Mouse (Mus musculus): Measurements from ENCODE around the gene Epm2a. TPM values are rescaled to one million over a fixed set of nuclear protein-coding genes. Genes with fewer than 3 reads are reported as not detected.
"Not testable (repeated sequence)": the region's sequence is repeated elsewhere in the genome, so short reads cannot be mapped to it uniquely, and the experiment has no call there.

The Epm2a gene
- 10 to 100 TPM; 19.9 to 21.8 TPM for total RNA-seq (2021)
- long read RNA-seq, experiment 1, partial matches to known transcripts: 0 of 1 reads
- long read RNA-seq, experiment 1, other reads (novel, unspliced or antisense): 1 of 1 reads
- long read RNA-seq, experiment 2, partial matches to known transcripts: 0 of 3 reads
- long read RNA-seq, experiment 2, other reads (novel, unspliced or antisense): 3 of 3 reads

- peak; percentile 88 for DNase-seq
- intact Hi-C loops (cut with DNase I): loop anchor here (2.0 to 10.0 kb wide), 2 partner anchors 63 to 149 kb away; partner anchors contain the start of gene Fbxo30
These were observed at the start of gene Epm2a for GRCm38 (mm10) chr10:11343205-11344141. Gene Epm2a (plus strand): TSS chr10:11343404.

DNA sequence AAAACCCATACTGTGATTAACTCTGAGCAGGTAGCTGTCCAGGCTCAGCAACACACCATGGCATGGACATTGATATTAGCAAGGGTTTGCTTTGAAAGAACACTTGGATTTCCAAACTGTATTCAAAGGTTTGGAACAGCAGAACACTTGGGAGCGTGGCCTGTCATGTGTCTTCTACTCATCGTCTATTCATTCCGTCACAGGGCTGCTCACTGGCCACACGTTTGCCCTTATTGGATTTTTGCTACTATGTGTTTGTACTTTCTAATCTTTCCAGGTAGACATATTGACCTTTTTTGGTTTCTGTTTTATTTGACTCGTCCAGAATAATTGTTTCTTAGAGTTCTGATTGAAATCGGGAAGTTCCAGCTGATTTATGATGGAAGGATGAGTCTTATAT is 44.8 kb upstream of the Epm2a start:
- DNase-seq: no peak
- intact Hi-C loops (cut with DNase I): no loop called here

DNA sequence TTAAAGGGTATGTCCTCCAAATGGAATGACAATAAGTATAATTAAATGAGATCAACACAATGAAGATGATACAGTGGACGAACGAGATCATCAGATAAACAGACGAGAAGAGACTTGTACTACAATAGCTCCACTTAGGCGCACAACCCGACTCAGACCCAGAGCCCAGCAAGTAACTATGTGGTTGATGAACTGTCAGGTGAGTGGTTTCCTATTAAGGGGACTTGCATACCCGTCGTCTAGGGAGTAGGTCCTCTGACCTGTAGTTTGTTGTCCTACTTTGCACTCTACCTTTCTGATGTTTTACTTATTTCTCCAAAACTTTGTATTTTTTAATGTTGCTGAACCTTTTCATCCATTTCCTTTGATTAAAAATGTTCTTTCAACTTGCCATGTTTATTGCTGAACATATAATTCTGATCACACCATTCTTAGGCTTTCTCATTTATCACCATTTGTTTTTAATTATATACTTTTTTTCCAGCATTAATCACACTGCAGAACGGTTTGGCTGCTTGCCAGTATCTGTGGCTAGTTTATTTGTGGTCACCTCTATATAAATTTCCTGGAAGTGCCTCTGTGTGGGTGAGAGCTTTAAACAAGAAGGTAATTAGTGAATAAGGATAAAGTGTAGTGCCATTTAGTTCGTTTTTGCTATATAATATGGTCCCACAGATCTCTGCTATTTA is 37.7 kb upstream of the Epm2a start:
- intact Hi-C loops (cut with DNase I): no loop called here
- peak in 1 of 2 experiments; percentile 13 for DNase-seq

GRCm38 (mm10) chr10:11306054-11306367 is 37.2 kb upstream of the Epm2a start:
- peak; percentile 11 to 29 for DNase-seq
- intact Hi-C loops (cut with DNase I): no loop called here

DNA sequence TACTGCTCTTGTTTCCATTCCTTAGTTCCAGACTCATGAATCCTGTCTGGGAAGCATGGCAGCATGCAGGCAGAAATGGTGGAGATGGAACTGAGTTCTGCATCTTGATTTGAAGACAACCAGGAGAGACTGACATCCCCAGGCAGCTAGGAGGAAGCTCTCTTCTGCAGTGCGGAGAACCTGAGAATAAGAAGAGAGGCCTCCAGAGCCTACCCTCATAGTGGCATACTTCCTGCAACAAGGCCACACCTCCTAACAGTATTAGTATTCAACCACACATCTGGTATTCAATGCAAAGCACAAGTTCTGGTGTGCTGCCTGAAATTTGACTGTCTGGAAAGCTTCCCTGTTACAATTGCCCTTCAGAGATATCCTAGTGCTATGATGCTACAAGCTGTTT is 33.3 kb upstream of the Epm2a start:
- intact Hi-C loops (cut with DNase I): no loop called here
- no peak for DNase-seq

DNA sequence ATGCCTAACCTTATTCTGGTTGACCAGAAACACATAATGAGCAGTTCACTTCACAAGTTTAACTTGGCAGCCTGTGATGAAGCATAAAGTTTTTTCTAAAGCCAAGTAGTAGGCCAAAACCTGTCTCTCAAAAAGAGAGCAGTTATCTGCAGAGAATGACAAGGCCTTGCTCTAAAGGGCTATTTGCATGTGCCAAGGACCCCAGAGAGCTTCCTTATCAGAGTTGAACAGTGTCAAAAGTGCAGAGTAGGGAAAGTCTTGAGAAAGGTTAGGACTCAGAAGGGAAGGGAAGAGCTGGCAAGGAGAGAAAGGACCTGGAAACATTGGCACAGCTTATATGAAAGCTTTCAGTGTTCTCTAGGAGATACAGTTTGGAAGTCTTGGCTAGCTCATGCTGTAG is 32.7 kb upstream of the Epm2a start:
- no peak for DNase-seq
- intact Hi-C loops (cut with DNase I): no loop called here

DNA sequence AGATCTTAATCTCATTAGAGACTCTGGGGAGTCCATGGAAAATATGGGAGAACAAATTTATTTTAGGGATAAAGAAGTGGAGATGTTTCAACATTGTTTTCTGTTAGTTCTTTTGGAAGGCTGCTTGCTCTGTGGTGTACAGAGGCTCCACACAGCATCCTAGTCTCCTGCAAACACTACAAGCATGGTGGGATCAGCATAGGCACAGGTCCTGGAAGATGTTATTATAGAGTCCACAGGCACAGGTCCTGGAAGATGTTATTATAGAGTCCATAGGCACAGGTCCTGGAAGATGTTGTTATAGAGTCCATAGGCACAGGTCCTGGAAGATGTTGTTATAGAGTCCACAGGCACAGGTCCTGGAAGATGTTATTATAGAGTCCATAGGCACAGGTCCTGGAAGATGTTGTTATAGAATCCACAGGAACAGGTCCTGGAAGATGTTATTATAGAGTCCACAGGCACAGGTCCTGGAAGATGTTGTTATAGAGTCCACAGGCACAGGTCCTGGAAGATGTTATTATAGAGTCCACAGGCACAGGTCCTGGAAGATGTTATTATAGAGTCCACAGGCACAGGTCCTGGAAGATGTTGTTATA is 25.2 kb upstream of the Epm2a start:
- DNase-seq; intact Hi-C loops (cut with DNase I): not testable (repeated sequence)

DNA sequence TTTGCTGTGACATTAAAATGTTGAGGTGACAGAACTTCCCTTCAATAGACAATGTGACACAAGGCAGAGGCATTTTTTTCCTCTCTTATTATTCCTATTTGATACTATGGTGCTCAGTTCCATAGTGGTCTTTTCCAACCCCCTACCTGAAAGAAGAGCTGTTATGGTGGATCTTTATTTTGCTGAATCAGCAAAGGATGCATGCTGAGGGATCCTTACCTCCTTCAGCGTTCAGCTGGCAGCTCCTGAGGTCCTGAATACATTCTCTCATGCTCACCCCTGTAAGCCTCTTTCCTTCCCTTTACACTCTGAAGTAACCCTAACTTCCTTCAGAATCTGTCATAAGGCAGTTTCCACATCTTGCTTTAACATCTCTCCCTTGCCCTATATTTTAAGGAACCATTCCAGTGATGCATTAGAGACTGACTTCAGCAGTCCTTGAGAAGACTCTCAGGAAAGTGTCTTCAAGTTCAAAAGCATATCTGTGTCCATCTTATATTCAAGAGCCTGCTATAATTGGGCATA is 23.7 kb upstream of the Epm2a start:
- intact Hi-C loops (cut with DNase I): no loop called here
- DNase-seq: no peak

GRCm38 (mm10) chr10:11322316-11322715 is 20.9 kb upstream of the Epm2a start:
- DNase-seq: no peak
- intact Hi-C loops (cut with DNase I): no loop called here

GRCm38 (mm10) chr10:11323202-11323898 is 19.9 kb upstream of the Epm2a start:
- no peak for DNase-seq
- intact Hi-C loops (cut with DNase I): no loop called here

DNA sequence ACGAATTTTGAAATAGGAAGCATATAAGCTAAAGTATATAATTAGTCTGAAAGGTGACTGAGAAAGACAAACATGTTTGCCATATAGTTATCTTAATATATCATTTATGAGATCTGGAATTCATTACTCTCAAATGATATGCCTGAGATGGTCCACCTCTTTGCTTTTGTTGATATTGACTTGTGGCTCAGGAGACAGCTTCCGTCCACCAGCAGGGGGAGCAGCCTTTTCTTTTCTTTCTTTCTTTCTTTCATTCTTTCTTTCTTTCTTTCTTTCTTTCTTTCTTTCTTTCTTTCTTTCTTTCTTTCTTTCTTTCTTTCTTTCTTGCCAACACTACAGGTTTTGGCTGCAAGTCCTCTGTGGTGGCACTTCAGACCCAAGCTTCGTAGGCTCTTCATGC is 16.7 kb upstream of the Epm2a start:
- intact Hi-C loops (cut with DNase I): no loop called here
- no peak for DNase-seq

DNA sequence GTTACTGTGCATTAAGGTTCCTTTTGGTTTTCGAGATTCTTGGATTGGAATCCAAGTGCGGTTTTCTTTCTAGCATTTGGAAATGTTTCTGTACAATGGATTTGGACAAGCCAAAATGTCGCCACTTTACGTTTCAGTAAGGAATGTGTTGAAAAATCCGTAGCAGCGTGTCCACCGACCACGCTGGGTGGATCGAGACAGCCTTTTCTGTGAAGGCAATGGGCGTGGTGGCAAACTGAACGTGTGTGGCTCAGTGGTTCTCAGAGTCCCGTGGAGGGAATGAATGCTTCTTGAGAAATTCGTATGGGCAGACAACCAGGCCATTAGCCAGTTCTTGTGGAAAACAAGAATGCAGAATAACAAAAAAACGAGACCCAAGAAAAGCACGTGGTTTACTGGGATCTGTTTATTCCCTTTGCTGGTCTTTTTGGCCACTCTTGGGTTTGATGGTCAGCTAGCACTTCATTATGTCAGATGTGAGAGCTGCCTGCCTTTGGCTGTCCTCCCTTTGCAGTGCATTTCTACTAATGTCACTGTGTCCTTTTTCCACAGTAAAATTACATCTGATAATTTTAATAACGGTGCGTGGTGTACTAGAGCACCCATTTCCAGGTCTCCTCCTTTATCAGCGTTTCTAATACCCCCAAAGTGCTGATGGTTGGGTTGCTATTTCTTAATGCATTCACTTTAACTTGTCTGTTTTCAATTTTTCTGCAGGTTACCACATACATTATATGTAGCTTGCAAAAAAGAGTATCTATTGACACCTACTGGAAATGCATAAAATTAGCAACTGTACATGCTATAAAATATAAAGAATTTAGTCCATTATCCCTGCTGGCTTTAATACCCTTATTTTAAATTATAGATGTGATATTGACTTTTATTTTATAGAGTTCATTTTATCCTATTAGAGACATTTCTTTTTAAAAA is 1.6 kb downstream of the Epm2a start:
- intact Hi-C loops (cut with DNase I): loop anchor here (10.0 kb wide), 1 partner anchor 150 kb away; no protein-coding TSS in a partner anchor
- DNase-seq: no peak

- DNase-seq; intact Hi-C loops (cut with DNase I): not testable (repeated sequence)
These were observed 7.2 kb downstream of the Epm2a start for GRCm38 (mm10) chr10:11350243-11350974.

DNA sequence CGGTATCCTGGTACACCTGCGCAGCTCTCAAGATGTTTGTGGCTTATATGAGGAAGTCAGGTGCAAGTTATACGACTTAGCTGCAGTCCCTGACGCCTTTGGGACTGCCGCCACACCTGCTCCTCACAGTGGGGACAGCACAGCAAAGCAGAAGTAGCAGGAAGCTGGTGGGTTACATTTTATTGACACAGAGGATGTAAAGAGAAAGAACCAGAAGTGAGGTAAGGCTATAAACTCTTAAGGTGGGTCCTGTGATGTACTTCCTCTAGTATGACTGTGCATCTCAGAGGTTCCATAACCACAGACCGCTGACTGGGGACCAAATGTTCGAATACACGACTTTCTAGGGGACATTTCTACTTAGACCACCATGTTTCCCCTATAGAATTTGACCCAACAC is 11.4 kb downstream of the Epm2a start:
- intact Hi-C loops (cut with DNase I): no loop called here

DNA sequence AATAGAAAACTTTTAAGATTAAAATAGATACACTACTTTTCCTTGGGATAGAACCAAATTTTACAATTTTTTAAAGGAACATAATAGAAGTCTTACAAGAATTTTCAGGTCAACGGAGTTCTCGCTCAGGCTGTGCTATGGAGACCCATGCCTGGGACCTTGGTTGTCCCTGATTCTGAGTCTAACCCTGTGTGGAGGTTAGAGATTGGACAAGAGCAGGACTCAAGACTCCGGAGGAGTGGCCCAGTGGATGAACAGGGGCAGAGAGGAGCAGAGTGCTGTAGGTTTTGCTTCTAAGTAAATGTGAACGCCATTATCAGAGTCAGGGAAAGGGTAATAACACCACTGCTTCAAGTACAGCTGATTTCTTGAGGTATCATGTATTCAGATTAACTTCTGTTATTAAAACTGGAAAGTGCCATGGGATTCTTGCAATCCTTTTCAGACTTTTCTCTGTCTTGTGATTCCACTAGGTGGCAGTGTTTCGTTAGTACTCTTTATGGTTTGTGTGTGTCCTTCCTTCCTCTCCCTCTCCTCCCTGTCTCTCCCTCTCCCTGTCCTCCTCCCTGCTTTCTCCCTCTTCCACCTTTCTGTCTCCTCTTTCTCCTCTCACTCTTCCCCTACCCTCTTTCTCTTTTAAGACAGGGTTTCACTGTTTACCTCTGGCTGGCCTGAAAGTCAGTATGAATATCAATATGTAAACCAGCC is 18.9 kb downstream of the Epm2a start:
- intact Hi-C loops (cut with DNase I): no loop called here
- DNase-seq: peak in 1 of 2 experiments; percentile 36

More for the DNA sequence above, 11.4 kb downstream of the Epm2a start:
- no peak for DNase-seq

DNA sequence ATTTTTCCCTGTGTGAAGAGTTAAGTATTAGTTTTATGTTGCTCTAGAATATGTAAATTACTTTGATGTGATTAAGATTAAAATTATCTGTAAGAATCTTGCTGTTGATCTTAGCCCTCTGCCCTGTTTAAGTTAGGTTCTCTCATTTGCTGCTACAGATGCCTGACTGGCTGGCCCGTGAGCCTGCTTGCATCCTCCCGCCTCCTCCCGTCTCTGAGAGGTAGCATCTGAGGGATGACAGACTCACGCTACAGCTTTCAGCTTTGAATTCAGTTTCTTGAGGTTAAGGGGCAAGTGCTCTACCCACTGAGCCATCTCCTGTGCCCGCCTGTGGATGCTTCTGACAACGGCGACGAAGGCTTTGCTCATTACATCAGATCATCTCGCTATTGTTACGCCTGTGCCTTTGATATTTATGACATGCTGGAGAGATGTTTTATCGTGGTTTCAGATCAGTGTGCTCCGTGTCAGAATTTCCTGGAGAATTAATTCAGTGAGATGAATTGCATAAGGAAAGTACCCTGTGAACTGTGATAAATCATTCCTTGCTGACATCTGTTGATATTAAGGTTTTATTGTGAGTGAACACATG is 19.8 kb downstream of the Epm2a start:
- intact Hi-C loops (cut with DNase I): no loop called here

DNA sequence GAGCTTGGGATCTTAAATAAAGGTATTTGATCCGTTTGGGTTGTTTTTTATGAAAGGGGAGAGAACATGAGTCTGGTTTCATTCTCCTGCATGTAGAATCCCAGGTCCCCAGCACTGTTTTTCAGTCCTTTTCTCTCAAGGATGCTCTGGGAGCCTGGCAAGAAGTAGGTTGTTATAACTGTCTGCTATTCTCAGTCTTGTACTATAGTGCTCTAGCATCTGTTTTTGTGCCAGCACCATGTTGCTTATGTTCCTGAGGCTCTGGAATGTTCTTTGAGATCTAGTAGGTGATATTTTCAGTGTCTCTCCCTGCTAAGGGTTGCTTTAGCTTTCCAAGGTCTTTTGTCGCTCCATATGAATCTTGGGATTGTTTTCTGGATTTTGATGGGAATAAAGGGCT is 38.1 kb downstream of the Epm2a start:
- intact Hi-C loops (cut with DNase I): no loop called here
- no peak for DNase-seq

More for the DNA sequence above, 19.8 kb downstream of the Epm2a start:
- DNase-seq: no peak

Data from heart, postnatal 14 days (tissue).